Mouse (Mus musculus) liver, embryonic 14.5 days (tissue): ENCODE measurements at regions not wholly inside any gene's neighbourhood (a gene's known extent, or its start where the extent isn't known, plus 50 kb on each side); places are given as distances from the start of the nearest gene placed in this dataset.

Experiments
- ATAC-seq: fragments of 200-750 bp; cut with Nextera tagmentation; 2 replicates; pipeline ENCODE4 v1.8.0; 2017; ENCODE audit warnings: moderate number of reproducible peaks, mild to moderate bottlenecking, moderate library complexity; ENCODE audit not compliant: insufficient read depth
- DNase-seq, 3 experiments: peaks; one replicate each; pipeline ENCODE4 v3.0.0-alpha.2; 2012 to 2013; ENCODE audit warnings: low read depth in 3 of 3, low spot score in 3 of 3
- H3K27ac ChIP-seq: fragments of 300-500 bp; sonication (generic); 2 replicates; pipeline ENCODE4 v1.5.1; 2014; ENCODE audit warnings: moderate library complexity, mild to moderate bottlenecking, control low read depth, inconsistent platforms
- H3K27me3 ChIP-seq: fragments of 300-500 bp; sonication (generic); 2 replicates; pipeline ENCODE4 v1.6.1; 2014; ENCODE audit warnings: mild to moderate bottlenecking, low read length, moderate library complexity; ENCODE audit not compliant: control insufficient read depth, insufficient read depth
- H3K36me3 ChIP-seq: fragments of 300-500 bp; sonication (generic); replicated peaks from 2 replicates; pipeline ENCODE4 v1.6.1; 2014; ENCODE audit warnings: low read depth; ENCODE audit not compliant: control insufficient read depth, insufficient read depth
- H3K4me1 ChIP-seq, 2 experiments: fragments of 200-500 bp in 1 of 2; fragments of 300-500 bp in 1 of 2; sonication (generic) in 1 of 2; replicated peaks; 2 replicates each; pipeline ENCODE4 v1.6.1; 2012 to 2014; ENCODE audit warnings: antibody characterized with exemption in 1 of 2, inconsistent platforms in 1 of 2, low read length in 1 of 2; ENCODE audit not compliant: control insufficient read depth in 2 of 2, insufficient read depth in 2 of 2
- H3K4me2 ChIP-seq: fragments of 300-500 bp; sonication (generic); 2 replicates; pipeline ENCODE4 v1.6.1; 2014; ENCODE audit warnings: low read depth, mild to moderate bottlenecking, control low read depth, moderate library complexity
- H3K4me3 ChIP-seq, 2 experiments: fragments of 200-500 bp in 1 of 2; fragments of 300-500 bp in 1 of 2; sonication (generic) in 1 of 2; 2 replicates each; pipeline ENCODE4 v1.5.1; 2012 to 2014; ENCODE audit warnings: low read depth in 2 of 2, low read length in 2 of 2, mild to moderate bottlenecking in 2 of 2, control low read depth in 1 of 2, inconsistent platforms in 1 of 2, moderate library complexity in 1 of 2; ENCODE audit not compliant: insufficient read depth in 1 of 2
- H3K9ac ChIP-seq: fragments of 300-500 bp; sonication (generic); replicated peaks from 2 replicates; pipeline ENCODE4 v1.6.1; 2014; ENCODE audit warnings: mild to moderate bottlenecking, control low read depth, moderate library complexity
- H3K9me3 ChIP-seq: fragments of 300-500 bp; sonication (generic); 2 replicates; pipeline ENCODE4 v1.6.1; 2016; ENCODE audit warnings: low read length, mixed read lengths; ENCODE audit not compliant: control insufficient read depth
- CTCF ChIP-seq: IDR thresholded peaks from 2 replicates; pipeline ENCODE4 v1.5.1; 2016; ENCODE audit warnings: antibody characterized with exemption, low read depth, control low read depth
- EP300 ChIP-seq: IDR thresholded peaks from 2 replicates; pipeline ENCODE4 v1.6.1; 2016; ENCODE audit warnings: antibody characterized with exemption, low read depth
- WGBS: fragments of 180-500 bp; shearing (Covaris S2); extraction: QIAGEN DNeasy Blood & Tissue Kit; methylation state at CpG from one replicate; pipeline ENCODE4 v1.1.7; 2014; ENCODE audit not compliant: insufficient replicate concordance; 5-methylcytosine and 5-hydroxymethylcytosine counted together

DNA sequence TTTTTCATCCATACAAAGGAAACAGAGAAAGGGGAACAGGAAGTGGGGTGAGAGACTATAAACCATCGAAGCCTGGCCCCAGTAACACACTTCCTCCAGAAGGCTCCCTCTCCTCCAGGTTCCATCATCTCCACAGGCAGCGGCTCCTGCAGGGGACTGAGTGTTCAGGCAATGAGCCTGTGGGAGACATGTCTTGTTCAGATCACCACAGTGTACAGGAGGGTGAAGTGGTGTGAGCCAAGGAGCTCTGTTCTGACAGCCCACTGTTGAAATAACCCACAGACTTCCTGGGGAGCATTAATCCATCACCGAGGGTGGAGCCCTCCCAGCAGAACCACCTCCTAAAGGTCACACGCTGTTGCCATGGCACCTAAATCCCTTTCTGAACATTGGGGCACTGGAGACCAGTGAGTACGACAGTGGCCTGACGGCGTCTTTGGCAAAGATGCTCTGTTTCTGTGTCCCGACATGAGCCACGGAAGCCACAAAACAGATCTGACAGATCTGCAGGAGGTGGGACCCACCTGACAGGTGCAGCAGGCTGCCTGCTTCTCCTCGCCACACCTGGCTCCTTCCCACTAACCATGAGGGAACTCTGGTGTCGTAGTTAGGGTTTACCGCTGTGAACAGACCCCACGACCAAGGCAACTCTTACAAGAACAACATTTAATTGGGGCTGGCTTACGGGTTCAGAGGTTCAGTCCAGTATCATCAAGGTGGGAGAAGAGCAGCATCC lies 60.9 kb downstream of the Psmg1 start:
- ATAC-seq, result no peak
- no peak overlapping the region for H3K4me2 ChIP-seq
- no peak for DNase-seq

DNA sequence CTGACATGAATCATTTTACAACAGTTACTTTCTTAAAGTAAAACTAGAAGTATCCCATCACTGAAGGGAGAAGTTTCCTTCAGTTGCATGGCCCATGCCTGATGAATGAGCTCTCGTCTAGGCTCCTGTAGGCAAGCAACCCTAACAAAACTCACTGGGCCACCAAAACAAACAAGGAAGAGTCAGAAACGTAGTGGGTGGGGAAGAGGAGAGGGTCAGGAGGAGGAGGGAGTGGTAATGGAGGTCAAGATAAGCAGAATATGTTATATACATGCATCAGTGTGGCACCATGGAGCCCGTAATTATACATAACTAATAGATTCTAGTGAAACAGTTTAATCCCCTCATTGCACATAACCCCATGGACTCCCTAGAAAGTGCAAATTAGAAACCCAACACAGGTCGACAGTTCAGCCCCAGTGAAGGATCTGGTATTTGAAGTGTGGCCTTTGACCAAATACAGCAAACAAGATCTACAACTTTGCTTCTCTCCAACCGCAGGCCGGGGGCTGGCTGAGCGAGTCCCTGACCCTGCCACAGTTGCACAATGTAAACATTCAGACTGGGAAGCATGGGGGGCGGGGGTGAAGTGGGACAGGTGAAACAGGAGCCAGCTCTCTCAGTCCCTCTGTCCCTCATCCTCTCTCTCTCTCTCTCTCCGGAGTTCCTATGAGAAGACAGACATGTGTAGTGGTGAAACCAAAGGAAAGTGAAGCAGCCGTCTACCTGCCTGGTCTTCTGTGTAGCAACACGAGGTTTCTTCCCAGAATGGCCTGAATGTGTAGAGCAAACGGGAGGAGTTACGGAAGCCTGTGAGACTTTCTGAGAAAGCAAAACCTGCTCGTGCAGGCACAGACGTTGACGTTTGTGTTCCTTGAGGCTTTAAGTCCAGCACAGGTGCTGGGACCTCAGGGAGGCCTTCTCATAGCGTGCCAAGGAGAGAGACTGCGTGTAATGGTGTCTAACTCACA lies 62.2 kb downstream of the Psmg1 start:
- no peak overlapping the region for H3K4me3 ChIP-seq
- H3K27ac ChIP-seq, result no peak overlapping the region
- TF ChIP-seq CTCF, result no peak
- TF ChIP-seq EP300, result no peak
- ATAC-seq (peak; percentile 69), DNase-seq (peak in 2 of 3 experiments; percentile 33 to 40)
- 55% methylated on average over 18 of the region's 18 CpGs for WGBS
- H3K9ac ChIP-seq, result no peak overlapping the region
- no peaks in the 10 kb centered on the region for H3K36me3 ChIP-seq
- H3K27me3 ChIP-seq, result no peaks in the 10 kb centered on the region
- peaks cover 0 to 24% of the 10 kb centered on the region in 2 experiments; a peak in 2 of 4 replicates for H3K4me1 ChIP-seq
- H3K9me3 ChIP-seq, result no peaks in the 10 kb centered on the region
- H3K4me2 ChIP-seq, result no peak overlapping the region

More for the DNA sequence above, 60.9 kb downstream of the Psmg1 start:
- H3K9ac ChIP-seq, result no peak overlapping the region
- H3K4me1 ChIP-seq, result peaks cover 0 to 24% of the 10 kb centered on the region in 2 experiments; a peak in 2 of 4 replicates
- no peaks in the 10 kb centered on the region for H3K9me3 ChIP-seq
- H3K4me3 ChIP-seq, result no peak overlapping the region
- no peaks in the 10 kb centered on the region for H3K27me3 ChIP-seq
- no peaks in the 10 kb centered on the region for H3K36me3 ChIP-seq
- TF ChIP-seq EP300 (no peak), CTCF (no peak)
- no peak overlapping the region for H3K27ac ChIP-seq
- 50% methylated on average over 14 of the region's 14 CpGs for WGBS

GRCm38 (mm10) chr16:95926558-95926957 lies 64.2 kb downstream of the Psmg1 start:
- Histone ChIP-seq H3K4me3 (no peak overlapping the region), H3K27ac (no peak overlapping the region), H3K9ac (no peak overlapping the region), H3K36me3 (no peaks in the 10 kb centered on the region), H3K9me3 (no peaks in the 10 kb centered on the region), H3K4me2 (no peak overlapping the region), H3K4me1 (peaks cover 0 to 19% of the 10 kb centered on the region in 2 experiments; a peak in 2 of 4 replicates), H3K27me3 (no peaks in the 10 kb centered on the region)
- TF ChIP-seq CTCF, result no peak
- TF ChIP-seq EP300, result no peak
- ATAC-seq (no peak), DNase-seq (no peak)
- 51% methylated on average over 6 of the region's 6 CpGs for WGBS

GRCm38 (mm10) chr16:95924716-95925115 lies 66.0 kb downstream of the Psmg1 start:
- Histone ChIP-seq H3K27ac (no peak overlapping the region), H3K4me1 (peaks cover 0 to 16% of the 10 kb centered on the region in 2 experiments; a peak in 2 of 4 replicates), H3K9ac (no peak overlapping the region), H3K36me3 (no peaks in the 10 kb centered on the region), H3K4me2 (no peak overlapping the region), H3K27me3 (no peaks in the 10 kb centered on the region), H3K9me3 (no peaks in the 10 kb centered on the region), H3K4me3 (no peak overlapping the region)
- no peak for DNase-seq
- TF ChIP-seq CTCF (no peak), EP300 (no peak)
- WGBS, result 60% methylated on average over 8 of the region's 8 CpGs
- no peak for ATAC-seq

DNA sequence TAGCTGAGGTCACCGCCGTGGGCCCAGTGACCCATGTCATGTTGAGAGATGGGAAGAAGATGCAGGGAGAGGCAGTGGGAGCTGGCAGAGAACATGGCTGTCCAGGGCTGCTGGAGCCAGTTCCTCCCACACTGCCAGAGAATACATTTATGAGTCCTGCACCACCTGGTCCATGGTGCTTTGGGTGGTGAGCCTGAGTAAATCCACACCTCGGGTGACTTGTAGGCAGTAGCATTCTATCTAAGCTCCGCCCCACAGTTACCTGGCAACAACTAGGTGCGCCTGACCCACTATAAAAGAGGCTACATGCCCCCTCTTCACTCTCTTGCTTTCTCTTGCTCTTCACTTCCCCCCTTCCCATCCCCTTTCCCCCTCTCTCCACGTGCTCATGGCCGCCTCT lies 66.8 kb downstream of the Psmg1 start:
- Histone ChIP-seq H3K9ac (no peak overlapping the region), H3K4me2 (no peak overlapping the region), H3K27me3 (no peaks in the 10 kb centered on the region), H3K9me3 (no peaks in the 10 kb centered on the region), H3K4me1 (peaks cover 0 to 8% of the 10 kb centered on the region in 2 experiments; a peak in 2 of 4 replicates), H3K4me3 (no peak overlapping the region), H3K27ac (no peak overlapping the region), H3K36me3 (no peaks in the 10 kb centered on the region)
- WGBS, result 60% methylated on average over 7 of the region's 7 CpGs
- ATAC-seq (no peak), DNase-seq (no peak)
- TF ChIP-seq CTCF, result no peak
- TF ChIP-seq EP300, result no peak
